Mouse (Mus musculus) liver, adult 2 months (tissue): Measurements from ENCODE around the gene Arl6. TPM values are rescaled to one million over a fixed set of nuclear protein-coding genes. Genes with fewer than 3 reads are reported as not detected.

ENCODE experiments used
- DNase-seq: peaks from one replicate; pipeline ENCODE4 v3.0.0-alpha.2; 2011; ENCODE audit warnings: low read depth, low spot score; ENCODE audit errors: extremely low read depth
- H3K27ac ChIP-seq: fragments of 200-500 bp; replicated peaks from 2 replicates; pipeline ENCODE4 v1.5.1; 2012; ENCODE audit warnings: low read depth, mild to moderate bottlenecking, control low read depth, inconsistent platforms, low read length; ENCODE audit not compliant: insufficient read depth
- H3K27me3 ChIP-seq: fragments of 200-500 bp; 2 replicates; pipeline ENCODE4 v1.6.1; 2012; ENCODE audit warnings: mild to moderate bottlenecking, moderate library complexity, low read length, inconsistent platforms; ENCODE audit not compliant: control insufficient read depth, insufficient read depth
- H3K36me3 ChIP-seq: fragments of 200-500 bp; 2 replicates; pipeline ENCODE4 v1.6.1; 2012; ENCODE audit warnings: low read length, inconsistent platforms; ENCODE audit not compliant: control insufficient read depth, insufficient read depth
- H3K4me1 ChIP-seq: fragments of 200-500 bp; 2 replicates; pipeline ENCODE4 v1.6.1; 2011; ENCODE audit warnings: low read length; ENCODE audit not compliant: control insufficient read depth, insufficient read depth
- H3K4me3 ChIP-seq: fragments of 200-500 bp; 2 replicates; pipeline ENCODE4 v1.5.1; 2011; ENCODE audit warnings: low read depth, mild to moderate bottlenecking, control low read depth, low read length, moderate library complexity; ENCODE audit not compliant: insufficient read depth
- H3K79me2 ChIP-seq: fragments of 200-500 bp; 2 replicates; pipeline ENCODE4 v1.6.1; 2012; ENCODE audit warnings: inconsistent platforms, mild to moderate bottlenecking, low read length, moderate library complexity; ENCODE audit not compliant: control insufficient read depth, insufficient read depth
- H3K9ac ChIP-seq: fragments of 200-500 bp; 2 replicates; pipeline ENCODE4 v1.6.1; 2012; ENCODE audit warnings: low read depth, mild to moderate bottlenecking, control low read depth, inconsistent platforms, low read length
- CTCF ChIP-seq: fragments of 200-500 bp; IDR thresholded peaks from 2 replicates; pipeline ENCODE4 v1.5.1; 2011; ENCODE audit warnings: low read depth, low read length, control low read depth
- POLR2A ChIP-seq: fragments of 200-500 bp; IDR thresholded peaks from 2 replicates; pipeline ENCODE4 v1.6.1; 2011; ENCODE audit warnings: low read length, control low read depth; ENCODE audit not compliant: insufficient read depth; ENCODE audit errors: extremely low read depth
- WGBS: fragments of 180-500 bp; shearing (Covaris S2); methylation state at CpG from one replicate; pipeline ENCODE4 v1.1.7; 2018; 5-methylcytosine and 5-hydroxymethylcytosine counted together
- polyA plus RNA-seq: library from polyadenylated mRNA; depleted of rRNA; stranded (reverse); fragments of >200 nt; gene quantifications from 2 replicates; pipeline ENCODE4 v1.2.3, GENCODE M21; 2012
- total RNA-seq: library from RNA; depleted of rRNA; stranded (reverse); fragments of >200 nt; gene quantifications from 2 replicates; pipeline ENCODE4 v1.2.3, GENCODE M21; 2014

The Arl6 gene
- total and polyA plus RNA-seq, 2 experiments: 0.39 to 3.8 TPM

GRCm38 (mm10) chr16:59639985-59640384 lies 794 bp upstream of the Arl6 start:
- Histone ChIP-seq H3K36me3 (no peaks in the 10 kb centered on the region), H3K79me2 (no peaks in the 10 kb centered on the region), H3K9ac (no peak overlapping the region), H3K27me3 (no peaks in the 10 kb centered on the region), H3K4me1 (peaks cover 3% of the 10 kb centered on the region; the same call in 1 of the 2 replicates), H3K27ac (no peak overlapping the region), H3K4me3 (no peak overlapping the region)
- WGBS: 89% methylated on average over 3 of the region's 3 CpGs
- no peak for DNase-seq
- TF ChIP-seq CTCF: no peak
- TF ChIP-seq POLR2A: no peak

GRCm38 (mm10) chr16:59634598-59634997 lies 4.6 kb downstream of the Arl6 start:
- H3K79me2 ChIP-seq: no peaks in the 10 kb centered on the region
- no peak overlapping the region for H3K9ac ChIP-seq
- H3K4me1 ChIP-seq: peaks cover 3% of the 10 kb centered on the region; the same call in 1 of the 2 replicates
- TF ChIP-seq CTCF: no peak
- no peak for TF ChIP-seq POLR2A
- H3K4me3 ChIP-seq: no peak overlapping the region
- no peak overlapping the region for H3K27ac ChIP-seq
- H3K27me3 ChIP-seq: no peaks in the 10 kb centered on the region
- WGBS: 76% methylated on average over 2 of the region's 2 CpGs
- H3K36me3 ChIP-seq: no peaks in the 10 kb centered on the region; the same call in 1 of the 2 replicates
- DNase-seq: no peak

- no peak for DNase-seq
- 95% methylated on average over 2 of the region's 2 CpGs for WGBS
- TF ChIP-seq CTCF (no peak), POLR2A (no peak)
These were observed 17.6 kb downstream of the Arl6 start for GRCm38 (mm10) chr16:59621554-59621953.

GRCm38 (mm10) chr16:59617167-59617566 lies 22.0 kb downstream of the Arl6 start:
- Histone ChIP-seq H3K4me1 (no peaks in the 10 kb centered on the region), H3K27me3 (no peaks in the 10 kb centered on the region), H3K36me3 (no peaks in the 10 kb centered on the region), H3K9ac (no peak overlapping the region), H3K27ac (no peak overlapping the region), H3K79me2 (no peaks in the 10 kb centered on the region), H3K4me3 (no peak overlapping the region)
- TF ChIP-seq POLR2A (no peak), CTCF (no peak)
- DNase-seq: peak; percentile 71
- WGBS: 17% methylated on average over 3 of the region's 3 CpGs

More at GRCm38 (mm10) chr16:59621554-59621953, 17.6 kb downstream of the Arl6 start:
- Histone ChIP-seq H3K79me2 (no peaks in the 10 kb centered on the region), H3K4me3 (no peak overlapping the region), H3K27me3 (no peaks in the 10 kb centered on the region), H3K27ac (no peak overlapping the region), H3K4me1 (no peaks in the 10 kb centered on the region), H3K9ac (no peak overlapping the region), H3K36me3 (no peaks in the 10 kb centered on the region)

- TF ChIP-seq CTCF (no peak), POLR2A (no peak)
These were observed 23.5 kb downstream of the Arl6 start for GRCm38 (mm10) chr16:59615675-59616074.

GRCm38 (mm10) chr16:59610750-59611149 lies 28.4 kb downstream of the Arl6 start:
- no peak overlapping the region for H3K27ac ChIP-seq
- H3K79me2 ChIP-seq: no peaks in the 10 kb centered on the region
- no peaks in the 10 kb centered on the region for H3K4me1 ChIP-seq
- no peaks in the 10 kb centered on the region for H3K36me3 ChIP-seq
- H3K4me3 ChIP-seq: no peak overlapping the region
- no peaks in the 10 kb centered on the region for H3K27me3 ChIP-seq
- no peak overlapping the region for H3K9ac ChIP-seq
- DNase-seq: no peak
- TF ChIP-seq POLR2A: no peak
- WGBS: 79% methylated on average over 1 of the region's 1 CpGs

More at GRCm38 (mm10) chr16:59615675-59616074, 23.5 kb downstream of the Arl6 start:
- Histone ChIP-seq H3K27me3 (no peaks in the 10 kb centered on the region), H3K9ac (no peak overlapping the region), H3K79me2 (no peaks in the 10 kb centered on the region), H3K4me1 (no peaks in the 10 kb centered on the region), H3K36me3 (no peaks in the 10 kb centered on the region), H3K27ac (no peak overlapping the region), H3K4me3 (no peak overlapping the region)
- DNase-seq: no peak
- whole genome bisulfite sequencing: 83% methylated on average over 3 of the region's 3 CpGs
